Mouse (Mus musculus) B cell, adult 2 months (primary cell): ENCODE measurements around the gene Serpina3g.
A peak's percentile ranks its signal among the peaks of the same experiment; 100 is the strongest.
"Not testable (repeated sequence)": the region's sequence is repeated elsewhere in the genome, so short reads cannot be mapped to it uniquely, and the experiment has no call there.

ENCODE experiments used
- DNase-seq, 2 experiments: peaks; one replicate each; pipeline ENCODE4 v3.0.0; 2022

Serpina3g gene

DNA sequence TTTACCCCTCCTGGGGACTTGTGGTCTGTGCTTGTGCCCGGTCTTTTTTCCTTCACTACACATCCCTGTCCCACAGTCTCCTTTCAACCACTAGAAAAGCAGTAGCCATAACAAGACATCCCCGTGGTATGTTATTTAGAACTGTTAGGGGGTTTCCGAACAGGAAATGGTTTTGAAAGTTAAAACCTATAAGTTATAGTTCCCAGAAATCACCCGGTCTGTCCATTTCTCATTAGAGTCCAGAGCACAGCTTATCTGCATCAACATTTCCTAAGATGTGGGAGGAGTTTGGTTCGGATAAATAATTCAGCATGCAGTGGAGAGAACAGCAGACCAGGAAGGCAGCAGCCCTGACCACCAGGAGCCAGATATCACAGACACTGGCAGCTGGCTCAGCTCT, at the start of gene Serpina3g:
Gene Serpina3g (plus strand): TSS at position 331 of the 400 bp plus-strand sequence.
- DNase-seq, result peak; percentile 16 to 18

DNA sequence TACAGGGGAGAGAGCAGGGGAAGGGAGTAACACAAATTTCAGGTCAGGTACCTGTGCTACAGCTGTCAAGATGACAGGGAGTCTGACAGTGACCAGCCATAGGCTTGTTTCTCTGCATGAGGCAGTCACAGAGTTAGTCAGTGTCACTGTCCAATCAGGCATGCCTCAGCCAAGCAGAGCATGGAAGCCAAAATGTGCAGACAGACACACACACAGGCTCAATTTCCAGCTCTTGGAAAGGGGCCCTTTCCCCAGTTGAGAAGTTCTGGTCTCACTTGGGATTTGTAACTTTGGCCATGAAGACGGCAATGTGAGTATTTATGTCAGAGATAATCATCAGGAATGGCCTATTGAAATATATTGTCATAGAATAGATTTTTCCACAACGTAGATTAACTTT, 46.8 kb upstream of the Serpina3g start:
- no peak for DNase-seq

- no peak for DNase-seq
Observed at GRCm38 (mm10) chr12:104190852-104191251, 45.2 kb upstream of the Serpina3g start.

DNA sequence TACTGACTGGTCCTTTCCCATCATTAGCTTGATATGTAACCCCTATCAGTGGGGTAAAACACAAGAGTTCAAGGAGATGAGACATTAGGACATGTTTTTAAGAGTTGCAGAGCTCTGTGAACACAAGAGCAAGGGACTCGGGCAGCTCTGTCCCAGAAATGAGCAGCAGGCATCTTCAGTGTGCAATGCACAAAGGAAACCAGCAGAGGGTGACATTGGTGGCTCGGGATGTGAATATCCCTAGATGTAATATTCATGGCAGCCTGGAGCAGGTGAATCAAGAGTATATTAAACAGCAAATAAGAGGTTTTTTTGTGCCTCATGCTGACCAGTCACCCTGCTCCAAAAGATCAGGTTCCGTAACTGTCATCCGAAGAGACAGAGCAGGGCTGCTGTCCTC, 26.9 kb upstream of the Serpina3g start:
- no peak for DNase-seq

DNA sequence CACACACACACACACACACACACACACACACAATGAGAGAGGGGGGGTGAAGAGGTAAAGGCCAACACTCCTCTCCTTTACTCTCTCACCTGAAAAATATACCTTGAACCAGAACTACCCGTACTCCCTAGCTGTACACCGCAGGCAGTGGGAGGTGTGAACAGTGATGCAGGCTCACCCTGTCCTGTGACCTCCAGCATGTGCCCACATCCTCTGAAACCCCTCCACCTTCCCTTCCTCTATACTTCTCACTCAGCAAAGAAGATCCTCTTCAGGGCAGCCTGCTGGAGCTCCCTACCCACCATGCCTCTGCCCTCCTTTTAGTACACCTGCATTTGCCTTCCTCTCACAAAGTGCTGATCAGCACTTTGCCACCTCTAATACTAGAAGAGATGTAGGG, 26.2 kb upstream of the Serpina3g start:
- no peak for DNase-seq

- peak in 1 of 2 experiments; percentile 15 for DNase-seq
Observed at GRCm38 (mm10) chr12:104213689-104214444, 22.2 kb upstream of the Serpina3g start.

GRCm38 (mm10) chr12:104214445-104214753, 21.6 kb upstream of the Serpina3g start, which contains the start of gene Serpina3f:
TSS of gene Serpina3f (plus strand) at chr12:104214544.
- DNase-seq, result no peak

DNA sequence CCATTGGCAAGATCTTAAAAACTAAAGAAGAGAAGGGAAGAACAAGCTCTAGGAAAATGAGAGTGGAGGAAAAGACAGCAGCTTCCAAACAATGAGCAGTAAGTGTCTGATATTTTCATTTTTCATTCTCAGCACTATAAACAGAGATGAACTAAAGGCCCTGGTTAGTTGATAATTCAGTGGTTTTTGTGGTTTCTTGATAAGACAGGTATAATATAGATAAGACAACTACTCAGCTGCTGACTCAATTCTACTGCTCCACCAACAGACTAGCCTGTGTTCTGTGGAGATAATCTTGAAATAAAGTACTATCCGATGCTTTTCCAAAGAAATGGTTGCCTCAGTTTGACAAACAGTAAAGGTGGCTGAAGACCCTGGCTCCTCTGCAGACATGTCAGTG, 20.8 kb upstream of the Serpina3g start:
- DNase-seq, result no peak

DNA sequence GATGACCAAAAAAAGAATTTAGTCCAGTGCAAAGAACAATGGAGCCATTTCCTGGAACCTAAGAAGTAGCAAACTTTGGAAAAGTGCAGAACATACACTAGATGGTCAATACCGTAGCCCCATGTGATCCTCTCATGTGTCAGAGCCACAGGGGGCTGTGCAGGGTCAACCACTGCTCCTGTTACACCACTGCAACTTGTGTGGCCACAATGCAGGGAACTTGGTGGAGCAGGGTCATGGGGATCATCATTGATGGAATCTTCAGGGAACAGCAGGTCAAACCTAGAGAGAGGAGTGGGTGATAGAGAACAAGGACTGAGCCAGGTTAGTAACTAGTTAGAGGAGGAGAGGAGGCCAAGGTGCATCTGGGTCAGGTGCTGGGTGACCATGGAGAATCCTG, 14.4 kb upstream of the Serpina3g start:
- DNase-seq, result no peak

- DNase-seq, result no peak
Observed at GRCm38 (mm10) chr12:104223690-104224089, 12.4 kb upstream of the Serpina3g start.

DNA sequence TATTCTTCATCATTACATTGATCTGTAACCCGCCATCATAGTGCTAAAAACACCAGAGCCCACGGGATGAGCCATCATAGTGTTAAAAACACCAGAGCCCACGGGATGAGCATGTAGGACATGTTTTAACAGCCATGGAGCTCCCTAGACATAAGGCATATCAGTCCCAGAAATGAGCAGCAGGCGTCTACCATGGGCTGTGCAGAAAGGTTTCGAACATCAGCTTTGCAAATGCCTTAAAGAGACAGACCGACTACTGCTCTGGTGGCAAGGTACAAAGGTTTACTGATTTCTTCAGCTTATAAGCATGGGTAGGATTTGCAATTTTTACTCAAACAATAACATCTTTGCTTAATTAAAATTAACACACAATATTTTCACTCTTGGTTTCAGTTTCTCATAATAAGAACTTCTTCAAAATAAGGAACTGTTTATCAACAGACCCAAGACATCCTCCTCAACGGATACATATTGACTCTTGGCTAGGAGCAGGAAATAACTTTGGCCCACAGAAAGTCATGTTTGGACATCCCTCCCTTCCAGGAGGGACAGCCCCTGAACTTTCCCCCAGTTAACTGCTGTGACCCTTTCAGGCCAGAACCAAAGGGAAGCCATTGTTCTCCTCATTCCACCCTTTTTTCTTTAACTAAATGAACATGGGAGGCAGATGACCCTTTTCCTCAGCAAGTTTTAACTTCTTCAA, 11.3 kb upstream of the Serpina3g start:
- DNase-seq, result peak in 1 of 2 experiments; percentile 17

DNA sequence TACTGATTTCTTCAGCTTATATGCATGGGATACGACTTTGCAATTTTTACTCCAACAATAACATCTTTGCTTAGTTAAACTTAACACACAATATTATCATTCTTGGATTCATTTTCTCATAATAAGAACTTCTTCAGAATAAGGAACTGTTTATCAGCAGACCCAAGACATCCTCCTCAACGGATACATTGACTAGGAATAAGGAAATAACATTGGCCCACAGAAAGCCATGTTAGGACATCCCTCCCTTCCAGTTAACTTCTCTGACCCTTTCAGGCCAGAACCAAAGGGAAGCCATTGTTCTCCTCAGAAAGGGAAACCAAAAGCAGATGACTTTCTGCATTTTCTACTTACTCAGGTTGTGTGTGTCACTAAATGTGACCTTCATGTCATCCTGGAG, 5.3 kb upstream of the Serpina3g start:
- no peak for DNase-seq

DNA sequence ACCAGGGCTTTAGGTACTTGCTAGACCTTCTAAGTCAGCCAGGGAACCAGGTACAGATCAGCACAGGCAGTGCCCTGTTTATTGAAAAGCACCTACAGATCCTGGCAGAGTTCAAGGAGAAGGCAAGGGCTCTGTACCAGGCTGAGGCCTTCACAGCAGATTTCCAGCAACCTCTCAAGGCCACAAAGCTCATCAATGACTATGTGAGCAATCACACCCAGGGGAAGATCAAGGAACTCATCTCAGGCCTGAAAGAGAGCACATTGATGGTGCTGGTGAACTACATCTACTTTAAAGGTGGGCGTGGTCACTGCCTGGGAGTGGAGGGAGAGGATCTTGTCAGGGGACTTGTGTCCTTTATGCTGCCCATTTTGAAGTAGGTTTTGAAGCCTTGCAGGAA, 2.0 kb downstream of the Serpina3g start:
- not testable (repeated sequence) for DNase-seq

DNA sequence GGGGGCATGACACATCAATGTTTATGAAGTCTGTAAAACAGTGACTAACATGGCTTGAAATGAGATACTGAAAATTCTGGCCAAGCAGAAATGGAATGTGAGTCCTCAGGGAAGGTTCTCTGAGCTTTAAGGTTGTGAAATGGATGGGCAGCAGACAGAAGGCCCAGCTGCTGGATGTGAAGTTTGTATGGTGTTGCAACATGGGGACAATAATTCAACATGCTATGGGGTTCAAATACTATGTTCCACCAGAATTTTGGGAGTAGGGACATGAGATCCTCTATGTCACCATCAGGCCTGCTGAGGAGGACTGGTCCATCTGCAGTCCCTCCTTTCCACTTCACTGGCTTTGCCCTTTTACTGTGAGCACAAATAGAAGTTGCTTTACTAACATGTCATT, 7.3 kb downstream of the Serpina3g start:
- DNase-seq, result no peak

GRCm38 (mm10) chr12:104245092-104245491, 9.0 kb downstream of the Serpina3g start:
- peak in 1 of 2 experiments; percentile 25 for DNase-seq

GRCm38 (mm10) chr12:104245595-104245994, 9.6 kb downstream of the Serpina3g start:
- no peak for DNase-seq

DNA sequence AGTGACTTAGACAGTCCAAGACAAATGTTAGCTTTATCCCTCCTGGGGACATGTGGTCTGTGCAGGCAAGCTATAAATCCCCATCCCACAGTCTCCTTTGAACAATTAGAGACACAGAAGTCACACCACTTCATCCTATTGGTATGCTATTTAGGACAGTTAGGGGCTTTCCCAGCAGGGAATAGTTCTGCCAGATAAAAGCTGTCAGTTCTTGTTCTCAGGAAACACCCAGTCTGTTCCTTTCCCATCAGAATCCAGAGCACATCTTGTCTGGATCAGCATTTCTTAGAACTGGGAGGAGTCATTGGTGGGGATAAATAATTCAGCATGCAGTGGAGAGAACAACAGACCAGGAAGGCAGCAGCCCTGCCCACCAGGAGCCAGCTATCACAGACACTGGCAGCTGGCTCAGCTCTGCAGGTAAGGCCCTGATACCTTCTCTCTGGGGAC, 11.5 kb downstream of the Serpina3g start:
- DNase-seq, result no peak

DNA sequence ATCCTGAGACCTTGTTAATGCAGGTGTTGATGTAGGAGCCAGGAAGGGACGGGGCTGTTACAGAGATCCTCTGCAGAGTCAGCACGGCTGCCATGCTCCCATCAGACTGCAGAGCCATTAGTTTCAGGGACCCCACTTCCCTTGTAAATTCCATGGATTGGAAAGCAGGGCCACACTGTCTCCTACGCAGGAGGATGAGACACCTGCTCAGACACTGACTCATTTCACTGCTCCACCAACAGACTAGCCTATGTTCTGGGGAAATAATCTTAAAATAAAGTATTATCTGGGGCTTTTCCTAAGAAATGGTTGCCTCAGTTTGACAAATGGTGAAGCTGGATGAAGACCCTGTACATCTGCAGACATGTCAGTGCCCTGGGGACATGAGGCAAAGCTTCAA, 12.2 kb downstream of the Serpina3g start:
- DNase-seq, result no peak

DNA sequence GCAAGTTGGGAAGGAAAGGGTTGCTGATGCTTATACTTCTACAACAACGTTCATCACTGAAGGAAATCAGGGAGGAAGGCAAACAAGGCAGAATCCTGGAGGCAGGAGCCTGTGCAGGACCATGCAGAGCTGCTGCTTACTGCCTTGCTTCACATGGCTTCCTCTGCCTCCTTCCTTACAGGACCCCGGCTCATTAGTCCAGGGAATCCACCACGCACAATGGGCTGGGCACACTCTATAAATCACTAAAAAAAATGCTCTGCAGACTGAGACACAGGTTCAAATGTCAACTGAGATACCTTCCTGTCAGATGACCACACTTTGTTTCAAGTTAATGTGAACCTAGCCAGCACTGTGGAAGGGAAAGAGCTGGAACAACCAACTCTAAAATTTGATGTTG, 25.0 kb downstream of the Serpina3g start:
- no peak for DNase-seq

DNA sequence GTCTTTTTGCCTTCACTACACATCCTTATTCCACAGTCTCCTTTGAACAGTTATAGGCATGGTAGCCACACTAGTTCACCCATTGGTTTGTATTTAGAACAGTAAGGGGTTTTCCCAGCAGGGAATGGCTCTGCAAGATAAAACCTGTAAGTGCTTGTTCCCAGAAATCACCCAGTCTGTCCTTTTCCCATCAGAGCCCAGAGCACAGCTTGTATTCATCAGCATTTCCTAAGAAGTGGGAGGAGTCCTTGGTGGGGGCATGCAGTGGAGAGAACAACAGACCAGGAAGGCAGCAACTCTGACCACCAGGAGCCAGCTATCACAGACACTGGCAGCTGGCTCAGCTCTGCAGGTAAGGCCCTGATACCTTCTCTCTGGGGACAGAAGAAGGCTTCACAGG, 26.8 kb downstream of the Serpina3g start, which contains the start of gene Serpina3i:
Gene Serpina3i (plus strand): TSS at position 260 of the 400 bp plus-strand sequence.
- no peak for DNase-seq

DNA sequence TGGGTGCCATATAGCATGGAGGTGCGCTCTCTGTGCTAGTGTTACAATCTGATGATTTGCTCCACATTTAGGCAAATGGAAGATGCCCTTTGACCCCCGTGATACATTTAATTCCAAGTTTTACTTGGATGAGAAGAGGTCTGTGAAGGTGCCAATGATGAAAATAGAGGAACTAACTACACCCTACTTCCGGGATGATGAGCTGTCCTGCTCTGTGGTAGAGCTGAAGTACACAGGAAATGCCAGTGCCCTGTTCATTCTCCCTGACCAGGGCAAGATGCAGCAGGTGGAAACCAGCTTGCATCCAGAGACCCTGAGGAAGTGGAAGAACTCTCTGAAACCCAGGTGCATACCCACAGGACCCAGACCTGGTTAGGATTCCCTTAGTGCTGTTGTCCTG, 30.3 kb downstream of the Serpina3g start:
- peak; percentile 31 to 34 for DNase-seq

- no peak for DNase-seq
Observed at GRCm38 (mm10) chr12:104278216-104279055, 42.4 kb downstream of the Serpina3g start.

- no peak for DNase-seq
Observed at GRCm38 (mm10) chr12:104279056-104279435, 43.0 kb downstream of the Serpina3g start.
